Mouse (Mus musculus) thymus, postnatal 10 days (tissue): ENCODE results near the gene Gm26897.

Source experiments
- DNase-seq, 2 experiments: peaks; one replicate each; pipeline ENCODE4 v3.0.0; 2021; ENCODE audit warnings: low spot score in 2 of 2

Gene Gm26897

GRCm38 (mm10) chr5:111749599-111749998 is 15.9 kb downstream of the Gm26897 start:
- DNase-seq, result no peak

DNA sequence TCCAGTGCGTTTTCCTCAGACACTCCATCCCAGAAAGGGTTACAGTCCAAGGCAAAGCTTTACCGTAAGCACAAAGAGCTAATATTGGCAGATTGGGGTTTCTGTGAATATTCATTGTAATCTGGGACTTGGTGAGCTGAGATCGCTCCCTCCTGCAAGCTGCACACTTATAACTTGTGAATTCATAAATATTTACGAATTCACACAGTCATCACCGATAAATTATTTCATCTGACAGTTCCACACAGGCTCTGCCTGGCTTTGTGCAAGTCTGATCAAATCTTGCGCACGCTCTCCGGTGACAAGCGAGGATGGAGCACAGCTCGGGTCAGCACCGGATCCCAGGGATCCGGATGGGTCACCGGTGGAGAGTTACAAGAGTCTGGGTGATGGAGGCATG is 16.4 kb downstream of the Gm26897 start:
- DNase-seq, result no peak

- peak in 1 of 2 experiments; percentile 9 for DNase-seq
These were observed 20.9 kb downstream of the Gm26897 start for GRCm38 (mm10) chr5:111754484-111755139.

DNA sequence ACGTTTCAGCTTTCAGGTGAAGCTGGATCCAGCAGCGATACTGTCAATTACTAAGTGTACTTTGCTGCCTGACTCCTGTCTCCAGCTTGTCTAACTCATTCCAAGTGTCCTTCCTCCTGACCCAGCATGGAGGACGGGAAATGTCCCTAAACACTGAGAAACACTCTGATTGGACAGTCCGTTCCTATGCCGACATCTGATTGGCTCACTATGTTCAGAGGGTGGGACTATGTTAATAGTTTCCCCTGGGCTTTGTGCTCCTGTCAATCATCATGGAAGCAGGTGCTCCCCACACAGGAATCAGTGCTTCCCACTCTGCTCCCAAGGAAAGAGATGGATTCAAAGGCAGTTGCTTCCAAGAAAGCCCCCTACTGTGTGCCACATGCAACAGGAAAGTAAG is 21.6 kb downstream of the Gm26897 start:
- DNase-seq, result no peak

GRCm38 (mm10) chr5:111760721-111761480 is 27.2 kb downstream of the Gm26897 start:
- DNase-seq, result no peak

GRCm38 (mm10) chr5:111761574-111761973 is 27.9 kb downstream of the Gm26897 start:
- no peak for DNase-seq

GRCm38 (mm10) chr5:111762085-111762484 is 28.4 kb downstream of the Gm26897 start:
- DNase-seq, result no peak

DNA sequence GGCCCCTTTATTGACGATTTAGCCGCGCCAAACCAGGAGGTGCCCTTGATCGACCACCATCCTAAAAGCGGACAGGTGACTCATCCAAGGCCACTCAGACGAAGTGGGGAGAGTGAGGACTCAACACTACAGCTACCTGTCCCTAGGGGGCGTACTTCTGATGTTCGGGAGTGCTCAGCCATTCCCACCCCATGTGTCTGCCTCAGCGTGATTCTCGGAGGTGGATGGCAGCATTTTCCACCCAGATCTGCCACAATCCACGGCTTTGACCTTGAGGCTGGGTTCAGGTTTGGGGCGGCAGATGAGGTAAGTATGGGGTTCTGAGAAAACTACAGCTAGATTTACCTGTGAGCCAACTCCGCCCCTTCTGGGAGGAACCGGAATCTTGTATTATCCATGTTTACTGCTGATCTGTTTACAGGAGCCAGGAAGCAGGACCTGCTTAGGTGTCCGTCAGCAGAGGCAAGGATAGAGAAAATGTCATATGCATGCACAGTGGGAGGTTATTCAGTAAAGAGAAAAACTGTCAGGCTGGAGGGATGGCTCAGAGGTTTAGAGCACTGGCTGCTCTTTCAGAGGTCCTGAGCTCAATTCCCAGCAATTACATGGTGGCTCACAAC is 32.1 kb downstream of the Gm26897 start:
- no peak for DNase-seq

- no peak for DNase-seq
These were observed 33.0 kb downstream of the Gm26897 start for GRCm38 (mm10) chr5:111766696-111767095.

GRCm38 (mm10) chr5:111770266-111770665 is 36.5 kb downstream of the Gm26897 start:
- no peak for DNase-seq

DNA sequence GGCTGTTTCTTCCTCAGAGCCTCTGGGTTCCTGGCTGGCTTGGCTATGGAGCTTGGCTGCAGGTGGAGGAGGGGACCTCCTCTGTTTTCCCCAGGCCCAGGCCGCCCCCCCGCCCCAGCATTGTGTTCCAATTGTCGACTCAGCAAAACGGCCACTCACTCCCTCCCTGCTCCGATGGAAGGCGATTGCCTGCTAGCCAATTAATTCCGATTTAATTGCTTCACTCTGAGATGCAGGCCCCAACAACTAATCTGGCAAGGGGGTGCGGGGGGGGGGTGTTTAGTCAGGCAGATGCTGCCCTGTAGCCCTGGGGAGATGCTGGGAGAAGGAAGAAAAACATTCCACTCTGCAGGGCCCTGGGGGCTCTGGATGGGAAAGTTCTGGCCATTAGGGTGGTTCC is 38.4 kb downstream of the Gm26897 start:
- no peak for DNase-seq

DNA sequence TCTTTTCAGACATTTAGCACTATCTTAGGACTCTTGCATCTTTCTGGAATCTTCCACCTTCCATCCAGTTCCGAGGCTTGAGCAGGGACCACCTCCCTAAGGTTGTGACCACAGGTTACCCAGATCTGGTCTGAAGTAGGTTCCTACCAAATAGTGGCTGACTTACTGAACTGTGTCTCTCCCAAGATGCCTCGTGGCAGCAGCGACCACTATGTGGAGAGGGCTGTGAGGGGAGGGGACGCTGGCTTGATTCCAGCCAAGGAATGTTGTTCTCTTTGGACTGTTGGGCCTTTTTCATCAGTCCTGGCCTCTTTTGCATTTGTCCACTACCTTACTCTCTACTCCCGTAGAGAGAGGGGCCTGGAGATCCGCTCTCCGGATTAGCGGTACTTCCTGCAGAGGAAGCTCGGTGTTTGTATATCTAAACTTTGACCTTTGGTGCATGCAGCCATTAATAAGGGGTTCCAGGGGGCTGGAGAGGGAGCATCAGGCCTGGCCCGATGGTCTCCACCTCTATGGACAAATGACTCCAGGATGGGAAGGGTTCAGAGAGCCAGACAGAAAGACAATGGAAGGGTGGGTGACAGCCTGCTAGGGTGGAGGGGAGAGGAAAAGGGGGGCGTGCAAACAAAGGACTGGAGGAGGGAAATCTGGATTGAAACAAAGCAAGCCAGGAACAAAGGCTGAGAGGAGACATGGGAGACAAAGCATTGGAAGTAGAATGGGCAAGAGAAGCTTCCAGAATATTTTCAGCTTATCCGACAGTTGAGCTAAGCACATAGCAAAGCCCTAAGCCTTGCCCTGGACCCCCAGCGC is 39.1 kb downstream of the Gm26897 start:
- DNase-seq, result no peak

- no peak for DNase-seq
These were observed 39.6 kb downstream of the Gm26897 start for GRCm38 (mm10) chr5:111773407-111773733.

DNA sequence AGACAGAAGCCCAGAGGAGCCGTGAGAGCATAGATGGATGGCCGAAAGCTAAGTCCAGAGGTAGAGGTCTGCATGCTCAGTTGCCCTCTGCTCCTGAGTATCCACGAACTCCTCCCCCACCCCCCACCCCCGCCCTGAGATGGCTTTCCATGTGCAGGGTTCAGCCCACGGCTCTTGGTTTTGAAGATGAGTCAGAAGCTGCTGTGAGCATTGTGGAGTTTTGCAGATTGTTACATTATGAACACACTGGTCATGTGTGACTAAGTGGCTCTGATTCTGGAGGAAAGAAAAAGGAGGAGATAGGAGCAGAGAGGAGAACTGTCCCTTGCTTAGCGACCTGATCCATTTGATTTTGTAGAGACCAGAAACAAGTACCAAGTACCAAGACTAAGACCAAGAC is 42.5 kb downstream of the Gm26897 start:
- DNase-seq, result no peak

GRCm38 (mm10) chr5:111778093-111778492 is 44.4 kb downstream of the Gm26897 start:
- no peak for DNase-seq

GRCm38 (mm10) chr5:111779776-111780485 is 46.2 kb downstream of the Gm26897 start:
- DNase-seq, result no peak
